Mouse (Mus musculus) embryonic facial prominence, embryonic 11.5 days (tissue): ENCODE measurements around the gene Cdpf1. TPM values are rescaled to one million over a fixed set of nuclear protein-coding genes. Genes with fewer than 3 reads are reported as not detected.
A peak's percentile ranks its signal among the peaks of the same experiment; 100 is the strongest.

Source experiments
- ATAC-seq: fragments of 200-750 bp; cut with Nextera tagmentation; replicated peaks from 2 replicates; pipeline ENCODE4 v1.8.0; 2017; ENCODE audit warnings: low read depth; ENCODE audit not compliant: insufficient number of reproducible peaks, low FRiP score, low TSS enrichment
- DNase-seq: peaks from one replicate; pipeline ENCODE4 v3.0.0-alpha.2; 2015; ENCODE audit warnings: low spot score
- H3K27ac ChIP-seq: fragments of 300-500 bp; sonication (generic); replicated peaks from 2 replicates; pipeline ENCODE4 v1.5.1; 2014; ENCODE audit warnings: mild to moderate bottlenecking, low read depth, low read length, control low read depth
- H3K27me3 ChIP-seq: fragments of 300-500 bp; sonication (generic); 2 replicates; pipeline ENCODE4 v1.6.1; 2014; ENCODE audit warnings: mild to moderate bottlenecking, low read length, moderate library complexity, mixed read lengths; ENCODE audit not compliant: control insufficient read depth, insufficient read depth
- H3K36me3 ChIP-seq: fragments of 300-500 bp; sonication (generic); replicated peaks from 2 replicates; pipeline ENCODE4 v1.6.1; 2014; ENCODE audit warnings: low read depth, mild to moderate bottlenecking, low read length, moderate library complexity, mixed read lengths; ENCODE audit not compliant: control insufficient read depth, insufficient read depth
- H3K4me1 ChIP-seq: fragments of 300-500 bp; sonication (generic); 2 replicates; pipeline ENCODE4 v1.6.1; 2014; ENCODE audit warnings: low read length, mixed read lengths; ENCODE audit not compliant: control insufficient read depth, insufficient read depth
- H3K4me2 ChIP-seq: fragments of 300-500 bp; sonication (generic); 2 replicates; pipeline ENCODE4 v1.6.1; 2014; ENCODE audit warnings: low read depth, mild to moderate bottlenecking, control low read depth, low read length, moderate library complexity
- H3K4me3 ChIP-seq: fragments of 300-500 bp; sonication (generic); 2 replicates; pipeline ENCODE4 v1.5.1; 2014; ENCODE audit warnings: low read depth, low read length, control low read depth
- H3K9ac ChIP-seq: fragments of 300-500 bp; sonication (generic); replicated peaks from 2 replicates; pipeline ENCODE4 v1.6.1; 2014; ENCODE audit warnings: mild to moderate bottlenecking, control low read depth, low read length
- H3K9me3 ChIP-seq: fragments of 300-500 bp; sonication (generic); replicated peaks from 2 replicates; pipeline ENCODE4 v1.6.1; 2016; ENCODE audit warnings: mild to moderate bottlenecking, low read length, inconsistent platforms, mixed read lengths; ENCODE audit not compliant: control insufficient read depth
- WGBS: fragments of 180-500 bp; shearing (Covaris S2); extraction: QIAGEN DNeasy Blood & Tissue Kit; methylation state at CpG from one replicate; pipeline ENCODE4 v1.1.7; 2014; 5-methylcytosine and 5-hydroxymethylcytosine counted together
- polyA plus RNA-seq: library from polyadenylated mRNA; unstranded; fragments of >200 nt; fragmentation: Nextera tagmentation; extraction: Ambion mirVana; gene quantifications from 2 replicates; pipeline ENCODE4 v1.2.1, GENCODE M21; 2014

The Cdpf1 gene
- polyA plus RNA-seq = 22.1 and 23.6 TPM in 2 replicates

GRCm38 (mm10) chr15:85811535-85812277 lies at the start of gene Cdpf1:
TSS of gene Cdpf1 (minus strand) at chr15:85811697.
- Histone ChIP-seq H3K4me3 (peak within 1 kb of the TSS; percentile 79), H3K9ac (peak within 1 kb of the TSS; percentile 85), H3K4me1 (peaks cover 3% of the 10 kb centered on the region; the same call in 1 of the 2 replicates), H3K27me3 (no peaks in the 10 kb centered on the region), H3K4me2 (peak within 1 kb of the TSS; percentile 93), H3K9me3 (no peaks in the 10 kb centered on the region), H3K36me3 (no peaks in the 10 kb centered on the region), H3K27ac (peak within 1 kb of the TSS; percentile 72)
- peak; percentile 99 for DNase-seq
- WGBS = 4% methylated on average over 36 of the region's 36 CpGs
- ATAC-seq = peak; percentile 92

- Histone ChIP-seq H3K4me3 (peak within 1 kb of the TSS; percentile 80), H3K4me1 (peaks cover 2% of the 10 kb centered on the region), H3K27me3 (no peaks in the 10 kb centered on the region), H3K27ac (no peak within 1 kb of the TSS; the same call in 1 of the 2 replicates), H3K9me3 (no peaks in the 10 kb centered on the region), H3K9ac (peak within 1 kb of the TSS; percentile 75), H3K4me2 (peak within 1 kb of the TSS; percentile 78), H3K36me3 (no peaks in the 10 kb centered on the region; the same call in none of the 2 replicates)
- WGBS = under 1% methylated on average over 42 of the region's 42 CpGs
- ATAC-seq (peak; percentile 98), DNase-seq (peak; percentile 99)
Observed at GRCm38 (mm10) chr15:85859490-85860031, 48.1 kb upstream of the Cdpf1 start, which contains the start of gene Gtse1. TSS of gene Gtse1 (plus strand) at chr15:85859745.

- 9% methylated on average over 15 of the region's 15 CpGs for WGBS
Observed at GRCm38 (mm10) chr15:85858980-85859489, 47.5 kb upstream of the Cdpf1 start.

GRCm38 (mm10) chr15:85851656-85852392 lies 40.3 kb upstream of the Cdpf1 start:
- no peaks in the 10 kb centered on the region for H3K9me3 ChIP-seq
- ATAC-seq = no peak
- no peak overlapping the region for H3K4me2 ChIP-seq
- 83% methylated on average over 12 of the region's 12 CpGs for WGBS
- no peaks in the 10 kb centered on the region for H3K4me1 ChIP-seq
- no peaks in the 10 kb centered on the region for H3K36me3 ChIP-seq
- H3K9ac ChIP-seq = no peak overlapping the region
- H3K4me3 ChIP-seq = no peak overlapping the region
- no peak overlapping the region for H3K27ac ChIP-seq
- no peaks in the 10 kb centered on the region for H3K27me3 ChIP-seq
- no peak for DNase-seq

More at GRCm38 (mm10) chr15:85858980-85859489, 47.5 kb upstream of the Cdpf1 start:
- peak overlapping the region; percentile 55 for H3K9ac ChIP-seq
- H3K27ac ChIP-seq = no peak overlapping the region
- DNase-seq (no peak), ATAC-seq (peak; percentile 1; the same call in 1 of the 2 replicates)
- H3K27me3 ChIP-seq = no peaks in the 10 kb centered on the region
- H3K4me3 ChIP-seq = peak overlapping the region; percentile 80
- H3K9me3 ChIP-seq = no peaks in the 10 kb centered on the region
- peaks cover 2% of the 10 kb centered on the region for H3K4me1 ChIP-seq
- peak overlapping the region; percentile 46 for H3K4me2 ChIP-seq
- no peaks in the 10 kb centered on the region; the same call in none of the 2 replicates for H3K36me3 ChIP-seq

GRCm38 (mm10) chr15:85845071-85845470 lies 33.6 kb upstream of the Cdpf1 start:
- no peak overlapping the region for H3K4me2 ChIP-seq
- no peaks in the 10 kb centered on the region for H3K9me3 ChIP-seq
- H3K9ac ChIP-seq = no peak overlapping the region
- H3K4me1 ChIP-seq = no peaks in the 10 kb centered on the region
- no peaks in the 10 kb centered on the region for H3K27me3 ChIP-seq
- no peak overlapping the region for H3K27ac ChIP-seq
- no peak overlapping the region for H3K4me3 ChIP-seq
- DNase-seq (no peak), ATAC-seq (no peak)
- no peaks in the 10 kb centered on the region for H3K36me3 ChIP-seq

- H3K4me3 ChIP-seq = no peak overlapping the region
- DNase-seq = no peak
- WGBS = 76% methylated on average over 5 of the region's 5 CpGs
- H3K9ac ChIP-seq = no peak overlapping the region
- ATAC-seq = no peak
- H3K9me3 ChIP-seq = no peaks in the 10 kb centered on the region
- no peaks in the 10 kb centered on the region for H3K36me3 ChIP-seq
- H3K4me1 ChIP-seq = no peaks in the 10 kb centered on the region
- no peaks in the 10 kb centered on the region for H3K27me3 ChIP-seq
- H3K4me2 ChIP-seq = no peak overlapping the region
- no peak overlapping the region for H3K27ac ChIP-seq
Observed at GRCm38 (mm10) chr15:85841796-85842360, 30.4 kb upstream of the Cdpf1 start.

GRCm38 (mm10) chr15:85840983-85841382 lies 29.5 kb upstream of the Cdpf1 start:
- no peak overlapping the region for H3K9ac ChIP-seq
- no peak overlapping the region for H3K4me2 ChIP-seq
- 40% methylated on average over 6 of the region's 6 CpGs for WGBS
- H3K4me3 ChIP-seq = no peak overlapping the region
- H3K27ac ChIP-seq = no peak overlapping the region
- no peak for ATAC-seq
- peak; percentile 26 for DNase-seq
- H3K9me3 ChIP-seq = no peaks in the 10 kb centered on the region
- no peaks in the 10 kb centered on the region for H3K27me3 ChIP-seq
- H3K4me1 ChIP-seq = no peaks in the 10 kb centered on the region
- H3K36me3 ChIP-seq = no peaks in the 10 kb centered on the region
